Mouse (Mus musculus) thymus, postnatal 14 days (tissue): ENCODE results near the gene Exog.

Experiments used
- DNase-seq: peaks from one replicate; pipeline ENCODE4 v3.0.0; 2021

Gene Exog

GRCm38 (mm10) chr9:119512993-119513392 is 68.2 kb downstream of the Exog start:
- no peak for DNase-seq

DNA sequence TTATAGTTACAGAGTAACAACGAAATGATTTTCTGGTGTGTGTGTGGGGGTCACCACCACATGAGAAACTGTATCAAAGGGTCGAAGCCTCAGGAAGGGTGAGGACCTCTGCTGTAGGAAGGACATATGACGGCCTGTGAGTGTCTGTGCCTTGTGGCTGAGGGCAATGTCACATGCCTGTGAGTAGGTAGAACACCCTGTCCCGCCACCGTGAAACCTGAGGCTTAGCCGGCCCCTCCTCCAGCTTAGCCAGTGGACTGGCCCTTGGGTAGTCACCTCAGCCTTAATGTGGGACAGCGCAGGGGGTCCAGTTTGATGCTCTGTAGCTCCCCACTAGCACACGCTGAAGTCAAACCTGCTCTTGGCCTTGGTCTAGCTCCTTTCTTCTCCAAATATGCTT is 69.1 kb downstream of the Exog start:
- DNase-seq, result no peak

- no peak for DNase-seq
Measured at GRCm38 (mm10) chr9:119514986-119515385, 70.2 kb downstream of the Exog start.
